Mouse (Mus musculus): ENCODE results near the gene Il17rd. TPM values are rescaled to one million over a fixed set of nuclear protein-coding genes. Genes with fewer than 3 reads are reported as not detected.

Gene Il17rd
- polyA plus RNA-seq, 1 experiment from 2014 or later, result 4.0 TPM

Other genes starting within 250 kb of the Il17rd start
- 0.14 and 0.41 TPM in 2 replicates for gene Asb14, start 144.4 kb upstream of the Il17rd start, polyA plus RNA-seq (2016; fragmentation: Nextera tagmentation; extraction: Ambion mirVana)
- 43.1 and 50.1 TPM in 2 replicates for gene Appl1, start 67.7 kb upstream of the Il17rd start, polyA plus RNA-seq (2016; fragmentation: Nextera tagmentation; extraction: Ambion mirVana)
- 0.23 TPM in 1 of 2 replicates, not detected in the other for gene Hesx1, start 44.5 kb upstream of the Il17rd start, polyA plus RNA-seq (2016; fragmentation: Nextera tagmentation; extraction: Ambion mirVana)
- gene Arhgef3, start 76.0 kb downstream of the Il17rd start, polyA plus RNA-seq (2016; fragmentation: Nextera tagmentation; extraction: Ambion mirVana), result 3.5 and 4.2 TPM in 2 replicates